Mouse (Mus musculus): ENCODE results near the gene Sytl3.

DNA sequence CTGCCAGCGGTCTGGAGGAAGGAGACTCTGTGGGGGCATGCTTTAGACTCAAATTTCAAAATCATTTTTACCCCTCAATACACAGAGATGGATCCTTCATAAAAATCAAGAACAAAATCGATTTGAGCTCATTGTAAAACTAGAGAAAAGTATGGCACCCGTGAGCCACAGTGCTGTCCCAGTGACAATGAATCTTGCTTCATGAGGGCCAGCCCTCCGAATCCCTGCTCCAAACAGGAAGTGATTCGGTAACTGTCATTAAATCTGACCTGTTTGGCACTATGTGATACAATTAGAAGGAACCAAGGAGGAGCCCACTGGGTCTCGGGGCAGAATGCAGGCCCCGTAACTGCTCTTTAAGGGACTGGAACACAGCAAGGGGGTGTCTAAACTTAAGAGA is 79.9 kb downstream of the Sytl3 start:
- TF ChIP-seq CTCF (IDR thresholded peaks at IDR 0.05), result no peak
- no peak for TF ChIP-seq POLR2A (IDR thresholded peaks at IDR 0.05; ENCODE audit: insufficient read depth, low read depth, low read length)
- TF ChIP-seq EP300 (IDR thresholded peaks at IDR 0.05; ENCODE audit: insufficient read depth, low read depth, low read length), result no peak
